9 mouse cellular contexts compared by ENCODE assay signal in the genomic region with DNA sequence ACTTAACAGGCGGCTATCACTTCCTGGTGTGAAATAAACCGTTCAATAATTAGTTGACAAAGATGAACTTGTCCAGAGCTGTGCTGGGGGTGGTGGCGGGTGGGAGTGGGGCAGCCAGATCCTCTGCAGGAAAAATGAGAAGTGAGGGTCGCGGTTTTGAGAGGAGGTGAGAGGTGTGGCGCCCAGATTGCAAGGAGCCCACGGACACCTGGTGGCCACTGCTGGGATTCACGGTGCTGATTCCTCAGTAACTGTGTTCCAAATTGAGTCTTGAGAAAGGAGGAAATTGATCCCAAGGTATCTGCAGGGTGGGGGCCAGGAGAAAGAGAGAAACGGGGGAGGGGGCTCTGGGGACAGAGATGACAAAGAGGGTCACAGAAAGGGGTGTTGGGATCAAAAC.
DNase-seq lines count a peak whose midpoint lies in the region; ATAC-seq and TF ChIP-seq lines count a peak whose summit lies in the region.
"Had no signal": no experiment of that assay in that cellular context is flagged by ENCODE, and none has a peak within 500 bp of the region (broad histone marks: within the 10 kb centered on the region; RNA-seq: fewer than 3 reads in every experiment).

No protein-coding gene starts in this region.

- peaks cover 10% of the 10 kb centered on the region; the same call in 1 of the 2 replicates for H3K27me3 ChIP-seq in intestine, postnatal 0 days (replicated peaks; ENCODE audit: control insufficient read depth, insufficient read depth, low read length)
- H3K27me3 ChIP-seq in intestine, embryonic 16.5 days (replicated peaks; ENCODE audit: control insufficient read depth, insufficient read depth, low read length), result 0 out of 2 replicates have a peak, but pooled peaks cover 8% of the 10 kb centered on the region
- H3K27me3 ChIP-seq in testis, adult 2 months (ENCODE audit: control insufficient read depth, insufficient read depth, low read length), result no peaks in the 10 kb centered on the region
- no peaks in the 10 kb centered on the region; the same call in 1 of the 2 replicates for H3K27me3 ChIP-seq in splenic B cell, adult 2 months (ENCODE audit: control insufficient read depth, insufficient read depth, low read length, poor library complexity, severe bottlenecking)

- H3K36me3 ChIP-seq in intestine, postnatal 0 days (ENCODE audit: control insufficient read depth, insufficient read depth), result no peaks in the 10 kb centered on the region
- H3K36me3 ChIP-seq in intestine, embryonic 16.5 days (ENCODE audit: control insufficient read depth, insufficient read depth, low read length), result no peaks in the 10 kb centered on the region
- H3K36me3 ChIP-seq in testis, adult 2 months (ENCODE audit: control insufficient read depth, insufficient read depth, low read length), result no peaks in the 10 kb centered on the region
- no peaks in the 10 kb centered on the region for H3K36me3 ChIP-seq in splenic B cell, adult 2 months (ENCODE audit: control insufficient read depth, insufficient read depth, low read length, poor library complexity, severe bottlenecking)
- H3K36me3 ChIP-seq: heart, embryonic 15.5 days had no signal

- no peak for TF ChIP-seq POLR2A in testis, adult 2 months (IDR thresholded peaks at IDR 0.05; ENCODE audit: control insufficient read depth, low read depth, low read length)
- TF ChIP-seq POLR2A in cortical plate, adult 2 months (IDR thresholded peaks at IDR 0.05; ENCODE audit: extremely low read depth, insufficient read depth, low read length), result no peak

- H3K4me2 ChIP-seq in intestine, postnatal 0 days (replicated peaks; ENCODE audit: low read depth), result peak overlapping the region; percentile 17; the same call in 1 of the 2 replicates
- no peak overlapping the region for H3K4me2 ChIP-seq in intestine, embryonic 16.5 days (ENCODE audit: low read depth, low read length)
- H3K4me2 ChIP-seq: heart, embryonic 15.5 days had no signal

- H3K27ac ChIP-seq in intestine, postnatal 0 days (ENCODE audit: low read depth, low read length), result no peak overlapping the region
- H3K27ac ChIP-seq in intestine, embryonic 16.5 days (ENCODE audit: low read length), result no peak overlapping the region
- H3K27ac ChIP-seq in testis, adult 2 months (ENCODE audit: control insufficient read depth, insufficient read depth, low read depth, low read length), result no peak overlapping the region
- H3K27ac ChIP-seq in cortical plate, adult 2 months (ENCODE audit: insufficient read depth, low read length), result no peak overlapping the region
- H3K27ac ChIP-seq: heart, embryonic 15.5 days had no signal

- no peak for ATAC-seq in intestine, postnatal 0 days
- no peak for ATAC-seq in intestine, embryonic 16.5 days

- peak; percentile 52 for TF ChIP-seq CTCF in intestine, postnatal 0 days (IDR thresholded peaks at IDR 0.05; ENCODE audit: low read depth)
- TF ChIP-seq CTCF in testis, adult 2 months (IDR thresholded peaks at IDR 0.05; ENCODE audit: control insufficient read depth, insufficient read depth, insufficient replicate concordance, low read depth, low read length), result peak; percentile 32; the same call in 1 of the 2 replicates
- TF ChIP-seq CTCF in cortical plate, adult 2 months (IDR thresholded peaks at IDR 0.05; ENCODE audit: extremely low read depth, insufficient read depth, low read length), result peak; percentile 26; the same call in 1 of the 2 replicates

- H3K9me3 ChIP-seq in intestine, postnatal 0 days (ENCODE audit: control insufficient read depth), result no peaks in the 10 kb centered on the region
- H3K9me3 ChIP-seq in intestine, embryonic 16.5 days (ENCODE audit: control insufficient read depth, low read length), result no peaks in the 10 kb centered on the region
- H3K9me3 ChIP-seq: heart, embryonic 15.5 days had no signal

- no peak overlapping the region for H3K4me3 ChIP-seq in intestine, postnatal 0 days (ENCODE audit: low read depth, low read length)
- H3K4me3 ChIP-seq in intestine, embryonic 16.5 days (ENCODE audit: low read length), result no peak overlapping the region
- H3K4me3 ChIP-seq in testis, adult 2 months (ENCODE audit: control insufficient read depth, low read depth, low read length), result no peak overlapping the region
- H3K4me3 ChIP-seq in cortical plate, adult 2 months (ENCODE audit: insufficient read depth, low read length), result no peak overlapping the region
- H3K4me3 ChIP-seq: heart, embryonic 15.5 days had no signal

- DNase-seq in testis, postnatal 14 days (ENCODE audit: low spot score), result no peak
- DNase-seq in splenic B cell, adult 2 months (ENCODE audit: low read depth, low spot score), result peak; percentile 13
- DNase-seq in right cerebral cortex, adult 2 months (ENCODE audit: low spot score in 2 of 2), result no peak
- DNase-seq in embryo, embryonic 9.5 days (ENCODE audit: extremely low spot score), result no peak

- WGBS in intestine, postnatal 0 days, result 30% methylated on average over 9 of the region's 9 CpGs
- WGBS in intestine, embryonic 16.5 days, result 38% methylated on average over 9 of the region's 9 CpGs

- no peak overlapping the region for H3K9ac ChIP-seq in intestine, postnatal 0 days (ENCODE audit: low read depth, low read length)
- H3K9ac ChIP-seq in intestine, embryonic 16.5 days (ENCODE audit: low read depth, low read length), result no peak overlapping the region
- H3K9ac ChIP-seq: heart, embryonic 15.5 days had no signal

- no peaks in the 10 kb centered on the region for H3K4me1 ChIP-seq in intestine, postnatal 0 days (replicated peaks; ENCODE audit: control insufficient read depth, insufficient read depth, low read length)
- H3K4me1 ChIP-seq in intestine, embryonic 16.5 days (ENCODE audit: control insufficient read depth, insufficient read depth, low read length), result no peaks in the 10 kb centered on the region
- peaks cover 26% of the 10 kb centered on the region for H3K4me1 ChIP-seq in testis, adult 2 months (ENCODE audit: control insufficient read depth, insufficient read depth, low read length)
- peaks cover 3% of the 10 kb centered on the region for H3K4me1 ChIP-seq in cortical plate, adult 2 months (ENCODE audit: control insufficient read depth, insufficient read depth, low read length)
